Mouse (Mus musculus) ovary, postnatal 14 days (tissue): ENCODE results near the gene Sertad2.

Experiments used
- DNase-seq: peaks from one replicate; pipeline ENCODE4 v3.0.0; 2022; ENCODE audit warnings: low spot score

The Sertad2 gene

GRCm38 (mm10) chr11:20646142-20646541 lies 103.1 kb downstream of the Sertad2 start:
- no peak for DNase-seq

- no peak for DNase-seq
Measured at GRCm38 (mm10) chr11:20646986-20647726, 104.1 kb downstream of the Sertad2 start.

GRCm38 (mm10) chr11:20647902-20648625 lies 105.0 kb downstream of the Sertad2 start:
- DNase-seq, result no peak

GRCm38 (mm10) chr11:20649477-20649876 lies 106.4 kb downstream of the Sertad2 start:
- DNase-seq, result no peak

GRCm38 (mm10) chr11:20650006-20650639 lies 107.1 kb downstream of the Sertad2 start:
- no peak for DNase-seq

GRCm38 (mm10) chr11:20651166-20651565 lies 108.1 kb downstream of the Sertad2 start:
- DNase-seq, result no peak

GRCm38 (mm10) chr11:20655795-20656710 lies 113.0 kb downstream of the Sertad2 start:
- peak; percentile 43 for DNase-seq

GRCm38 (mm10) chr11:20656711-20657057 lies 113.6 kb downstream of the Sertad2 start:
- DNase-seq, result no peak

- DNase-seq, result no peak
Measured at GRCm38 (mm10) chr11:20659094-20659493, 116.0 kb downstream of the Sertad2 start.

GRCm38 (mm10) chr11:20660111-20661097 lies 117.4 kb downstream of the Sertad2 start:
- DNase-seq, result no peak

- DNase-seq, result no peak
Measured at GRCm38 (mm10) chr11:20661652-20662051, 118.6 kb downstream of the Sertad2 start.

GRCm38 (mm10) chr11:20662811-20663210 lies 119.8 kb downstream of the Sertad2 start:
- no peak for DNase-seq

GRCm38 (mm10) chr11:20663580-20664198 lies 120.6 kb downstream of the Sertad2 start:
- no peak for DNase-seq

- DNase-seq, result no peak
Measured at GRCm38 (mm10) chr11:20664878-20665277, 121.8 kb downstream of the Sertad2 start.

GRCm38 (mm10) chr11:20671789-20672392 lies 128.8 kb downstream of the Sertad2 start:
- no peak for DNase-seq

- DNase-seq, result no peak
Measured at GRCm38 (mm10) chr11:20672513-20672912, 129.5 kb downstream of the Sertad2 start.

GRCm38 (mm10) chr11:20679396-20679795 lies 136.3 kb downstream of the Sertad2 start:
- DNase-seq, result no peak

GRCm38 (mm10) chr11:20680781-20681180 lies 137.7 kb downstream of the Sertad2 start:
- no peak for DNase-seq

- DNase-seq, result no peak
Measured at GRCm38 (mm10) chr11:20681679-20682078, 138.6 kb downstream of the Sertad2 start.

GRCm38 (mm10) chr11:20691000-20691399 lies 147.9 kb downstream of the Sertad2 start:
- DNase-seq, result peak; percentile 58
